Mouse (Mus musculus) stomach, postnatal 0 days (tissue): ENCODE results near the gene Sugct.

Experiments
- CTCF ChIP-seq: IDR thresholded peaks from 2 replicates; pipeline ENCODE4 v1.5.1; 2016; ENCODE audit warnings: antibody characterized with exemption, low read depth, mild to moderate bottlenecking, moderate library complexity
- EP300 ChIP-seq: optimal IDR thresholded peaks from 2 replicates; pipeline ENCODE3; 2016; ENCODE audit warnings: antibody characterized with exemption

DNA sequence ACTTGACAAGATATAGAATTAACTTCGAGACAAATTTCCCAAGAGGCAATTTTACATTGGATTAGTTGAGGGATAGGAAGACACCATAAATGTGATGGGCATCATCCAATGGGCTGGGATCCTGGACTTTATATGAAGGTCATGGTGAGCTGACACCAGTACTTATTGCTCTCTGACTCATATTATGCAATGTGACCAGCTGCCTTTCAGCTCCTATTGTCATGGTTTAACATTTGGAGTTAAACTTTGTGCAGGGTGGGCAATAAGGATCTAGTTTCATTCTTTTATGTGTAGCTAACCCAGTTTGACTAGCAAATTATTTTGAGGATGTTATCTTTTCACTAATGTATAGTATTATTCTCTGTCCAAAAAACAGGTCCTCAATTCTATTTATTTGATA is 854.4 kb downstream of the Sugct start:
- no peak for TF ChIP-seq EP300
- no peak for TF ChIP-seq CTCF
